In the genomic region with DNA sequence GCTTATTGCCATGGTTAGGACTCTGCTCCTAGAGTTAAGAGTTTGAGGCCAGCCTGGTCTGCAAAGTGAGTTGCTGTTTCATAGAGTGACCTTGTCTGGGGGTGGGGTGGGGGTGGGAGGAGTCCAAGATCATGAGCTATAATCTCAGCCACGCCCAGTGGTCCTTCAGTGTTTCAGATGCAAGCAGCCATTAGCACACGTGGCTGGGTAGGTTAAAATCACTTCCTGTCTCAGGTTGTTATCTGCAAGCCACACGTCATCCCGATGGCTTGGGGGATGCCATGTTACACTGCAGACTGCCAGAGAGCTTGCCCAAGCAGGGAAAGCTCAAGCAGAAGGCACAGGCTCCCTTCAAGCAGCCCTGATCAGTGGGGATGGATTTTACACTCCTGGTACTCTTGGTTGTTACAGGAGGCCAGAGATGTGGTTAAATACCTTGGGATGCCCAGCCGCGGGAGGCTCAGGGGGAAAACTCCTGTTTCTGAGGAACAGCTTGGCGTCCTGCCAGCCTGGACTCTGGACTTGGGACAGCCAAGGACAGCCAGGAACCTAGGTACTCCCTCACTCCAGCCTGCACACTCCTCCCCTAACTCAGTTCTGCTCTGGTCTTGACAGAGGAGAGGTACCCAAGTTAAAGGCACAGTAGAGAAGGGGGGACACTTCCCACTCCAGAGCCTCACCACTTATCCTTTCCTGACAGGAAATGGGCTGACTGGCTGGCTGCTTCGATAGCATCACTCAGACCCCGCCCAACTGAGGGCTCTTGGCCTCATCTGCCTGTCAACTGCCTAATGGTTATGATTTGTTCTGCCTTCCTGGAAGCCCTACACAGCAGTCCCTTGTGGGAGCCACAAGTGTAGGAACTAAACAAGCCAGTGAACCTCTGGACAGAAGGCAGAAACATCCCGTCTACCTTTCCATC, we compare ENCODE assay signal across 8 mouse cellular contexts. TPM values are rescaled to one million over a fixed set of nuclear protein-coding genes. Genes with fewer than 3 reads are reported as not detected.
DNase-seq lines count a peak whose midpoint lies in the region; ATAC-seq and TF ChIP-seq lines count a peak whose summit lies in the region.

No protein-coding gene starts in this region.

- no peak overlapping the region for H3K27ac ChIP-seq in midbrain, embryonic 11.5 days (ENCODE audit: low read depth, low read length)
- no peak overlapping the region for H3K27ac ChIP-seq in midbrain, embryonic 15.5 days
- no peak overlapping the region for H3K27ac ChIP-seq in midbrain, embryonic 14.5 days (replicated peaks; ENCODE audit: low read depth, low read length)

- no peaks in the 10 kb centered on the region for H3K36me3 ChIP-seq in midbrain, embryonic 11.5 days (ENCODE audit: control insufficient read depth, insufficient read depth, low read length)
- H3K36me3 ChIP-seq in midbrain, embryonic 15.5 days (replicated peaks) = no peaks in the 10 kb centered on the region
- no peaks in the 10 kb centered on the region for H3K36me3 ChIP-seq in myocyte (ENCODE audit: control insufficient read depth, insufficient read depth)
- H3K36me3 ChIP-seq in midbrain, embryonic 14.5 days (ENCODE audit: control insufficient read depth, insufficient read depth, low read length) = no peaks in the 10 kb centered on the region

- H3K27me3 ChIP-seq in midbrain, embryonic 11.5 days (ENCODE audit: control insufficient read depth, insufficient read depth, low read length) = no peaks in the 10 kb centered on the region; the same call in none of the 2 replicates
- H3K27me3 ChIP-seq in midbrain, embryonic 15.5 days (replicated peaks) = peaks cover 8% of the 10 kb centered on the region
- no peaks in the 10 kb centered on the region for H3K27me3 ChIP-seq in myocyte (ENCODE audit: control insufficient read depth, insufficient read depth, insufficient read length)
- H3K27me3 ChIP-seq in midbrain, embryonic 14.5 days (ENCODE audit: control insufficient read depth, insufficient read depth, low read length) = no peaks in the 10 kb centered on the region

- no peak overlapping the region for H3K9ac ChIP-seq in midbrain, embryonic 11.5 days (ENCODE audit: low read length)
- H3K9ac ChIP-seq in midbrain, embryonic 15.5 days = no peak overlapping the region
- H3K9ac ChIP-seq in midbrain, embryonic 14.5 days (replicated peaks; ENCODE audit: low read length) = no peak overlapping the region

- no peak for TF ChIP-seq POLR2A in myocyte (IDR thresholded peaks at IDR 0.05; ENCODE audit: insufficient read length, low read depth)

- WGBS in midbrain, embryonic 11.5 days = 74% methylated on average over 10 of the region's 10 CpGs
- 63% methylated on average over 10 of the region's 10 CpGs for WGBS in midbrain, embryonic 15.5 days
- 63% methylated on average over 10 of the region's 10 CpGs for WGBS in midbrain, embryonic 14.5 days

- H3K4me3 ChIP-seq in midbrain, embryonic 11.5 days (ENCODE audit: low read depth, low read length) = no peak overlapping the region
- H3K4me3 ChIP-seq in midbrain, embryonic 15.5 days = no peak overlapping the region
- H3K4me3 ChIP-seq in myocyte = no peak overlapping the region
- no peak overlapping the region for H3K4me3 ChIP-seq in midbrain, embryonic 14.5 days (replicated peaks; ENCODE audit: low read depth, low read length)

- no peaks in the 10 kb centered on the region for H3K79me2 ChIP-seq in myocyte (ENCODE audit: control insufficient read depth, insufficient read depth)

- H3K4me2 ChIP-seq in midbrain, embryonic 11.5 days = no peak overlapping the region
- H3K4me2 ChIP-seq in midbrain, embryonic 15.5 days = no peak overlapping the region
- H3K4me2 ChIP-seq in myocyte (ENCODE audit: low read depth) = peak overlapping the region; percentile 34
- no peak overlapping the region for H3K4me2 ChIP-seq in midbrain, embryonic 14.5 days (ENCODE audit: low read length)

- 0 out of 2 replicates have a peak, but pooled peaks cover 3% of the 10 kb centered on the region for H3K4me1 ChIP-seq in midbrain, embryonic 11.5 days (ENCODE audit: control insufficient read depth, insufficient read depth, low read length)
- H3K4me1 ChIP-seq in midbrain, embryonic 15.5 days = peaks cover 7% of the 10 kb centered on the region
- H3K4me1 ChIP-seq in midbrain, embryonic 14.5 days (ENCODE audit: control insufficient read depth, insufficient read depth, low read length) = 0 out of 2 replicates have a peak, but pooled peaks cover 5% of the 10 kb centered on the region

- no peak for ATAC-seq in midbrain, embryonic 11.5 days (ENCODE audit: low FRiP score)
- ATAC-seq in midbrain, embryonic 15.5 days (replicated peaks) = no peak
- ATAC-seq in midbrain, embryonic 14.5 days (ENCODE audit: low FRiP score, low TSS enrichment) = no peak

- H3ac ChIP-seq in myocyte (ENCODE audit: control insufficient read depth, insufficient read length) = no peak overlapping the region

- H3K9me3 ChIP-seq in midbrain, embryonic 11.5 days (ENCODE audit: control insufficient read depth, low read length) = no peaks in the 10 kb centered on the region
- no peaks in the 10 kb centered on the region for H3K9me3 ChIP-seq in midbrain, embryonic 15.5 days
- no peaks in the 10 kb centered on the region for H3K9me3 ChIP-seq in midbrain, embryonic 14.5 days (ENCODE audit: control insufficient read depth, low read length)

- DNase-seq in midbrain, embryonic 11.5 days (ENCODE audit: low spot score, missing footprints) = peak; percentile 65
- DNase-seq in adrenal gland, postnatal 10 days = peak; percentile 54
- DNase-seq in kidney, postnatal 36 days = peak; percentile 83 to 92
- DNase-seq in midbrain, embryonic 14.5 days = no peak
- no peak for DNase-seq in spleen, postnatal 14 days (ENCODE audit: low spot score in 2 of 2)
- DNase-seq in spleen, postnatal 36 days (ENCODE audit: low spot score in 2 of 2) = no peak

TF ChIP-seq in myocyte, 11 proteins besides CTCF, POLR2A, EP300 and RAD21:
- TF ChIP-seq E2F4 (IDR thresholded peaks at IDR 0.05; ENCODE audit: insufficient read depth) (no peak), TCF3 (IDR thresholded peaks at IDR 0.05; ENCODE audit: insufficient read length, low read depth) (no peak), MYOD1 (IDR thresholded peaks at IDR 0.05; ENCODE audit: control insufficient read depth in 1 of 3, insufficient read length in 2 of 3, low read depth in 2 of 3) (no peak), TCF12 (IDR thresholded peaks at IDR 0.05; ENCODE audit: insufficient read depth, poor library complexity, severe bottlenecking) (no peak), POLR2AphosphoS2 (IDR thresholded peaks at IDR 0.05; ENCODE audit: insufficient read length, low read depth) (no peak)

RNA-seq across cellular contexts. Expression of a gene that starts 5.8 kb away (rescaled TPM):
- polyA plus RNA-seq in midbrain, embryonic 11.5 days (2014; fragmentation: Nextera tagmentation; extraction: Ambion mirVana) = 0.06 TPM in 1 of 2 replicates, not detected in the other
- polyA plus RNA-seq in midbrain, embryonic 15.5 days (2015; fragmentation: Nextera tagmentation; extraction: Ambion mirVana) = not detected in 2 replicates
- under 1 TPM in 1 of 2 experiments, not detected in 1; 0.24 TPM for total RNA-seq in adrenal gland, postnatal 10 days (2021)
- 2.8 TPM for polyA plus RNA-seq in myocyte (2012; fragmentation: generic; extraction: Trizol)
- not detected in 2 replicates for polyA plus RNA-seq in midbrain, embryonic 14.5 days (2014; fragmentation: Nextera tagmentation; extraction: Ambion mirVana)

RNA-seq across cellular contexts. Expression of a gene that starts 29.3 kb away (rescaled TPM):
- polyA plus RNA-seq in midbrain, embryonic 11.5 days (2014; fragmentation: Nextera tagmentation; extraction: Ambion mirVana) = 0.04 and 0.07 TPM in 2 replicates
- polyA plus RNA-seq in midbrain, embryonic 15.5 days (2015; fragmentation: Nextera tagmentation; extraction: Ambion mirVana) = 0.04 TPM in 1 of 2 replicates, not detected in the other
- not detected for total RNA-seq in adrenal gland, postnatal 10 days (2021)
- polyA plus RNA-seq in myocyte (2012; fragmentation: generic; extraction: Trizol) = 0.06 TPM
- polyA plus RNA-seq in midbrain, embryonic 14.5 days (2014; fragmentation: Nextera tagmentation; extraction: Ambion mirVana) = 0.12 TPM in 1 of 2 replicates, not detected in the other

RNA-seq across cellular contexts. Expression of a gene that starts 42.2 kb away (rescaled TPM):
- 0.26 and 0.27 TPM in 2 replicates for polyA plus RNA-seq in midbrain, embryonic 11.5 days (2014; fragmentation: Nextera tagmentation; extraction: Ambion mirVana)
- polyA plus RNA-seq in midbrain, embryonic 15.5 days (2015; fragmentation: Nextera tagmentation; extraction: Ambion mirVana) = 0.11 and 0.19 TPM in 2 replicates
- 1 to 10 TPM; 1.1 to 1.2 TPM for total RNA-seq in adrenal gland, postnatal 10 days (2021)
- polyA plus RNA-seq in myocyte (2012; fragmentation: generic; extraction: Trizol) = 1.4 TPM
- polyA plus RNA-seq in midbrain, embryonic 14.5 days (2014; fragmentation: Nextera tagmentation; extraction: Ambion mirVana) = 0.12 and 0.18 TPM in 2 replicates

Comparison
In these comparisons a context has a peak if more than half of its experiments do, and no peak if none do; other contexts are left out.
1. DNase-seq: peak in midbrain, embryonic 11.5 days (single experiment), adrenal gland, postnatal 10 days (single experiment) and kidney, postnatal 36 days (2 of 2); none in midbrain, embryonic 14.5 days (single experiment), spleen, postnatal 14 days (0 of 2) and spleen, postnatal 36 days (0 of 2).